Mouse (Mus musculus): ENCODE measurements around the gene Ttll13. TPM values are rescaled to one million over a fixed set of nuclear protein-coding genes. Genes with fewer than 3 reads are reported as not detected.

The Ttll13 gene
- polyA plus RNA-seq, 1 experiment: not detected

- Histone ChIP-seq H3K4me3 (ENCODE audit: insufficient read depth, low read depth, low read length) (no peak overlapping the region), H3K27ac (ENCODE audit: insufficient read depth, low read depth, low read length) (no peak overlapping the region), H3K4me1 (ENCODE audit: control insufficient read depth, insufficient read depth, low read length) (0 out of 2 replicates have a peak, but pooled peaks cover 3% of the 10 kb centered on the region)
- WGBS: 91% methylated on average over 2 of the region's 2 CpGs
- TF ChIP-seq CTCF (IDR thresholded peaks at IDR 0.05; ENCODE audit: insufficient read depth, low read depth, low read length) (no peak), POLR2A (IDR thresholded peaks at IDR 0.05; ENCODE audit: insufficient read depth, low read depth, low read length) (no peak)
These were observed 55.3 kb downstream of the Ttll13 start for GRCm38 (mm10) chr7:80301522-80301921.

- TF ChIP-seq CTCF (IDR thresholded peaks at IDR 0.05; ENCODE audit: insufficient read depth, low read depth, low read length) (no peak), POLR2A (IDR thresholded peaks at IDR 0.05; ENCODE audit: insufficient read depth, low read depth, low read length) (no peak)
- no peak overlapping the region for H3K4me3 ChIP-seq (ENCODE audit: insufficient read depth, low read depth, low read length)
- no peaks in the 10 kb centered on the region for H3K4me1 ChIP-seq (ENCODE audit: control insufficient read depth, insufficient read depth, low read length)
- WGBS: 77% methylated on average over 3 of the region's 3 CpGs
- H3K27ac ChIP-seq (ENCODE audit: insufficient read depth, low read depth, low read length): no peak overlapping the region
These were observed 61.6 kb downstream of the Ttll13 start for GRCm38 (mm10) chr7:80307766-80308165.

Other genes starting within 250 kb of the Ttll13 start
- not detected in 2 replicates for gene Zfp710, start 221.6 kb upstream of the Ttll13 start, polyA plus RNA-seq (2012; ENCODE audit: insufficient read depth, insufficient read length, low replicate concordance, missing spikeins)
- gene Idh2, start 131.0 kb upstream of the Ttll13 start, polyA plus RNA-seq (2012; ENCODE audit: insufficient read depth, insufficient read length, low replicate concordance, missing spikeins): not detected in 2 replicates
- not detected in 2 replicates for gene Sema4b, start 59.5 kb upstream of the Ttll13 start, polyA plus RNA-seq (2012; ENCODE audit: insufficient read depth, insufficient read length, low replicate concordance, missing spikeins)
- not detected in 2 replicates for gene Cib1, start 13.6 kb upstream of the Ttll13 start, polyA plus RNA-seq (2012; ENCODE audit: insufficient read depth, insufficient read length, low replicate concordance, missing spikeins)
- not detected in 2 replicates for gene Gdpgp1, start 13.5 kb upstream of the Ttll13 start, polyA plus RNA-seq (2012; ENCODE audit: insufficient read depth, insufficient read length, low replicate concordance, missing spikeins)
- gene Ngrn, start 14.8 kb downstream of the Ttll13 start, polyA plus RNA-seq (2012; ENCODE audit: insufficient read depth, insufficient read length, low replicate concordance, missing spikeins): not detected in 2 replicates
- not detected in 2 replicates for gene Vps33b, start 23.3 kb downstream of the Ttll13 start, polyA plus RNA-seq (2012; ENCODE audit: insufficient read depth, insufficient read length, low replicate concordance, missing spikeins)
- not detected in 2 replicates for gene Prc1, start 48.1 kb downstream of the Ttll13 start, polyA plus RNA-seq (2012; ENCODE audit: insufficient read depth, insufficient read length, low replicate concordance, missing spikeins)
- not detected in 2 replicates for gene Rccd1, start 78.1 kb downstream of the Ttll13 start, polyA plus RNA-seq (2012; ENCODE audit: insufficient read depth, insufficient read length, low replicate concordance, missing spikeins)
- not detected in 2 replicates for gene Unc45a, start 94.6 kb downstream of the Ttll13 start, polyA plus RNA-seq (2012; ENCODE audit: insufficient read depth, insufficient read length, low replicate concordance, missing spikeins)
- not detected in 2 replicates for gene Hddc3, start 96.7 kb downstream of the Ttll13 start, polyA plus RNA-seq (2012; ENCODE audit: insufficient read depth, insufficient read length, low replicate concordance, missing spikeins)
- 117 and 148 TPM in 2 replicates for gene Man2a2, start 125.0 kb downstream of the Ttll13 start, polyA plus RNA-seq (2012; ENCODE audit: insufficient read depth, insufficient read length, low replicate concordance, missing spikeins)
- gene Fes, start 141.6 kb downstream of the Ttll13 start, polyA plus RNA-seq (2012; ENCODE audit: insufficient read depth, insufficient read length, low replicate concordance, missing spikeins): not detected in 2 replicates
- not detected in 2 replicates for gene Furin, start 159.1 kb downstream of the Ttll13 start, polyA plus RNA-seq (2012; ENCODE audit: insufficient read depth, insufficient read length, low replicate concordance, missing spikeins)

Data from olfactory bulb, adult 2 months (tissue).